Mouse (Mus musculus) left cerebral cortex, adult 9 months (tissue): ENCODE results near the gene Spsb3.
A peak's percentile ranks its signal among the peaks of the same experiment; 100 is the strongest.

Experiments used
- DNase-seq, 2 experiments: peaks; one replicate each; pipeline ENCODE4 v3.0.0; 2022; ENCODE audit warnings: low spot score in 2 of 2

Gene Spsb3

DNA sequence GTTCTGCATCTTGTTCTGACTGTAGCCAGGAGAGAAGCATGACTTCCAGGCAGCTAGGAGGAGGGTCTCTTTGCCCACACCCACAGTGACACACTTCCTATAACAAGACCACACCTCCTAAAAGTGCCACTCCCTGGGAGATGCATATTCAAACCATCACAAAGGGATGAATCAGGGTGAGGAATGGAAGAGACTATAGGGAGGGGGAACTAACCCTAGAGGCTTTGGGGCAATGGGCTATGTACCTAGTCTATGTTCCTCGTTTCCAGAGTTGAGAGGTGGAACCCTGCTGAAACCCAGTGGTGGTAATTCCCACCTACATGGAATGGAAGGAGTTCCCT is 12.1 kb upstream of the Spsb3 start:
- no peak for DNase-seq

DNA sequence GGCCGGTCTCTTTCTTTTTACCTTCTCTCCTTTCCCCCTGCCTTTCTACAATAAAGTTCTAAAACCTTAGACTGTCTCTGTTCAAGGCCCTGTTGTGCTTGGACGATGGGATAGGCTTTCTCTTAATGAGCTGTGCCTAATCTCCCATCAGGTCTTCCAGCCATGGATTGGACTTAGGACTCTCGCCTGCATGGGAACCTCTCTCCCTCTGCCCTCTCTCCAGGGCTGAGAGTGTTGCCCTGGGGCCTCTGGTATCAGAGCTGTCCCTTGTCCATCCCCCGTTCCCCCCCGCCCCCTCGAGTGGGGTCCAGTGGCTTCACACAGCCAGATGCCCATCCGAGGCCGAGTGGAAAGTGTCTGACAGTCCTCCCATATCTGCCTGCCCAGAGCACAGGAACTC is 11.5 kb upstream of the Spsb3 start:
- DNase-seq, result no peak

DNA sequence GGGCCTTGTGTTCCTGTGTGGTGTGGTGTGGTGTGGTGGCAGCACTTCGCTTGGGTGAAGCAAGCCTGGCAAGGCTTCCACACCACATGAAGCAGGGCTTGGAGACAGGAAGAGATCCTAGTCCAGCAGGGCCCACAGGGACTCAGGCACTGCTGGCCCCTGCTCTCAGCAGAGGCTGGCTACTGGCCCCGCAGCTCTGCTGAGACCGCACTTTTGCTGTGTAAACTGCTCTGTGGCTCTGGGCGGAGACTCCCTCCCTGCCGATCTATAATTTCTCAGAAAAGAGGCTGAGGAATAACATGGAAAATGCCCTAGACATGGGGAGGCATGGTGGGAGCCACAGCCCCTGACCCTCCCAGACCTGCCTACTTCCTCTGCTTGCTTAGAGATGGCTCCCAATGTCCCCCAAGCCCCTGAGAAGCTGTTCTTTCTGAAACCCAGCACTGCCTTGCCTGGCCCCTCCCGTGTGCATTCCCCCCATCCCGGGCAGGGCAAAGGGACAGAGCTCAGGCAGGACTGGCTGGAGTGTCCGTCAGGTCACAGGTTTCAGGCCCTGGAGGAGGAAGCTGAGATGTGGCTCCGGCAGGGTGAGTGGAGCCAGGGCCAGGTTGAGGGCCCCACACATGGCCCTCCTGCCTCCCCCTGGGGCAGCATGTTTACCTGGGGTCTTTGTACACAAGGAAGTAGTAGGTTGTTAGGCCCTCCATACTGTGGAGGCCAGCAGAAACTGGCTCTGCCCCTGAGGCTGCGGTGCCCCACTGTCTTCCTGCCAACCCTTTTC is 8.9 kb upstream of the Spsb3 start:
- DNase-seq, result no peak

DNA sequence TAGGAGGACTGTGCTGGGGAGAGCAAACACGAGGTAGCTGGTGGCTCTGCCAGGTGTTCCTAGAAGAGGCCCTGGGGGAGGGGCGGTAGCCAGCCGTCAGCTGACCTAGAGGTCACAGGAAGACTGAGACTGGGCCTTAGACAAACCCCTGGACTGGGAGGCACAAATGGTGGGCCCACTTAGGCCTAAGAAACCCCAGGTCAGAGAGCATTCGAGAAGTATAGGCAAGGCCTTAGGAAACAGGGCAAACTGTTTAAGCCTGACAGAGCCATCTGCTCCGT is 8.4 kb upstream of the Spsb3 start:
- DNase-seq, result no peak

DNA sequence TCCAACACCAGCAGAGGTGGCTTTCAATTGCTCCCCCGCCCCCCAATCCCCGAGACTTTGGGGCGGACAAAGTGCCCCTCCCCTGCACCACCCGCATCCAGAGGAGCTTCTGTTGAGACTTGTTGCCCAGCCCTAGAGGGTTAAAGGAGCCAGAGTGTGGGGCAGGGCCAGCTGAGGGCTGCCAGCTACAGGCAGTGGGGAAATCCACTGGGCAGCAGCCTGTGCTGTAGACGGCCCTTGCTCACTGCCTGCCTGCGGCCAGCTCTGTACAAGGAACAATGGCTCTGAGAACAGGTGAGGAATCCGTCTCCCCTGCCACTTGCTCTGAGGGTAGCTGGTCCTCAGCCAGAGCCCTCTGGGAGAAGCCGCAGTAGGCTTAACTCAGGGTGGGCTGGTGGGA is 7.9 kb upstream of the Spsb3 start:
- no peak for DNase-seq

DNA sequence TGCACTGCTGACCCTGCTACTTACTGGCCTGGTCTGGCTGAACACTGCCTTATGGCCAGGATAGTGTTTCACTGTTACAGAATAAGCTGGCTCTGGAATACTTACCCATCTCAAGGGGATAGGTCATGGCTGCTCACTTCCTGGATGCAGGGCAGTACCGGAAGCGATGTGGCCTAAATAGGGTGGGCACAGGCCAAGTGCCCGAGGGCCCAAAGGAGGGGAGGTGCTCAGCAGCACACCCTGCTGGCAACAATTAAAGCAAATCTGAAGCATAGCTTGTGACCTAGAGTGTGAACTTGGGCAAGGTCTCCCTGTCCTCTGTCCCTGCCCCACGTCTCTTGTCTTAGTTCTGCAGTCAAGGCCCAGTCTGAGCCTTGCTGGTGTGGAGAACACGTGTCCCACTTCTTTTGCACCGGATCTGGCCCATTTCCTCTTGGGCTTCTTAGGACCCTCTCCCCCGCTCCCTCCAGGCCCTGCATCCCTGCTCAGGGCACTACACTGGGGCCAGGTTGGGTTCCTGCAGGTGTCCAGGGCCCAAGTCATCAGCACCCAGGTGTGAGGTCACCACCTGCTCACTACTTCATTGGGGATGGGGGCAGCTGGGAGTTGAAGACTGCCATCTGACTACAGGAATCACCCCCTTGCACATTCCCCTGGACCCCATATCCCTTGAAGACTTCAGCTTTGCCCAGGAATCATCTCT is 4.6 kb upstream of the Spsb3 start:
- no peak for DNase-seq

DNA sequence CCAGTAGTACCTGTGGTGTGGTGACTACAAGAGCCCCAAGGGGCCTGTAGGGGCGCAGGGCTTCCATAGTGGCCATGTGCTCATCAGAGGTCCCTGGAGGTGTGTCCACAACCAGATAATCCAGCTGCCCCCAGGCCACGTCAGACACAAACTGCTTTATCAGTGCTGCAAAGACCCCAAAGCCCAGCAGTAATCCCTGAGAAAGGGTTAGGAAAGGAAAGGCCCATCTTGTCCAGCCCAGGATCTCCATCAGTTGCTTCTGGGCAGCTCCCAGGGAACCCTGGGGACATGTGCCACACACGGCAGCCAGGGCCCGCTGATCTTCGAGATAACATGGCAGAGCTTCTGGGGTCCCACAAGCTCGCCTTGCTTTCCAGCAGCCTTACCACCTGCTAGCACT is 2.1 kb upstream of the Spsb3 start:
- DNase-seq, result no peak

DNA sequence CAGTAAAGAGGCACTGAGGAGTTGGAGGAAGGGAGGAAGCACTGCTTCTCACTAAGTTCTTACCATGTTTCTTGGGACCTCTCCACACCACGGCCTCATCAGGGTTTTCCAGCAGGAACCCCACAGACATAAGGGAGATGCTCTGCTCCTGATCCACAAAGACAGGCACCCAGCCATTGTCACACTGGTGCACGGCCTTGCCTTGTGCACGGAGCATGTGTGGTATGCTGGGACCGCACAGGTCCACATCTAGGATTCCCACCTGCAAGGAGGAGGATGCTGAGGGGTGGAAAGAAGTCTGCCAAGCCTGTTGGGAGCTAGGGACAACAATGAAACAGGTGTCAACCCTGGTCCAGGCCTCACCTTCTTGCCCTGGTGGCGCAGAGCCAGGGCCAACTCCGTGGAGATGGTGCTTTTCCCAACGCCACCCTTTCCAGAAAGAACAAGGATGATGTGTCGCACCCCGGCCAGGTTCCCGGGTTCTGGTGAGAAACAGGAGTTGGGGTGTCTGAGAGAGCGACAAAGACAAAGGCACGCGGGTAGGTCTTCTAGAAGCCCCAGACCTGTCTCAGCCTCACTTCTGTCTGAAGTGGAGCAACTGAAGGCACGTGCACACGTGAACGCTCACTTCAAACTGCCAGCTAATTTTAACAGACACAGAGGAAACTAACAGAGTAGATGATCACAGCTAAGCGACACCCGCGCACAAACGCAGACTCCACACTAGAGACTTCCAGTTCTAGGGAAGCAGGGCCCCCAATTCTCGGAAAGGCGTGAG is 898 bp upstream of the Spsb3 start:
- DNase-seq, result no peak

DNA sequence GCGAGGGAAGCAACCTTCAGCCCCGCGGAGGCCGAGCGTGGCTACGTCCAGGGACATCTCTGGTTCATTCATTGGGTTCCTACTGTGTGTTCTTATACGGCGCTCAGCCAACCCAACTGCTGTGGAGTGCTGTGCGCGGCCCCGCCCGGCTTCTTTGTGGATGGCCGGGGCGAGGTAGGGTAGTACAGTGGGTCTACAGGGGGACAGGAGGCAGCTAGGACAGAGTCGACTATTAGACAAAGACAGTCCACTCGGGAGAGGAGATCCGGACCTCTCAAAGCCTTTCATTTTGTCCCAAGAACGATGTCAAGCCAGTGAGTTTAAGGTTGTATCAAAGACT is 459 bp downstream of the Spsb3 start:
- DNase-seq, result no peak

DNA sequence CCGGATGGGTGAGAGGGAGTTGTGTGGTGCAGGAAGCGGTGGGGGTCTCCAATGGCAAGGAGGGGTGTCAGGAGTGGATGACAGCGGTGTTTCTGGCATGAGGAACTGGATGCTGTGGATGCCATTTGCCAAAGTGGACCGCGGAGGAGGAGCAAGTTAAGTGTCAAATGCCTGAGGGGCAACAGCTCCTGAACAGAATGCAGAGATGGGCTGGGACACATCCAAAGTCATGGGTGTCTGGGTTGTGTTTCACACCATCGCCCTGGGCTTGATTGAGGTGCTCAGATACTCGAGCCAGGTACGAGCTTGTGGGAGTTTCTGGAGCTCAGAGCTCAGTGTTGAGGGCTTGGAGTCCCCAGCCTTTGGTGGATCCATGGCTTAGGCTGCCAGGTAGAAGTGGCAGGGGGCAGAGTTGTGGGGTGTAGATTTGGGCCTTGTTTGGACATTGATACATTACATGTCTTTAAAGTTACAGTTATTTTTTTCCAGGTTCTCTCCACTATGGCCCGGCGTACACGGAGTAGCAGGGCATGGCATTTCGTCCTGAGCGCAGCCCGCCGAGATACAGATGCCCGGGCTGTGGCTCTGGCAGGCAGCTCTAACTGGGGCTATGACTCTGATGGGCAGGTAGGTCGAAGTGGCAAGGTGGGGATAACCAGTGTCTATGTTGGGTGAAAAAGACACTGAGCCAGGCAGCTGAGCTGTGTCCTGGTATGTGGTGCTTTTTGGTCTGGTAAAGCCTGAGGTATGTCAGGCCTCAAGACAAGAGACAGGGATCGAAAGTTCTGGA is 1.0 kb downstream of the Spsb3 start:
- DNase-seq, result no peak

DNA sequence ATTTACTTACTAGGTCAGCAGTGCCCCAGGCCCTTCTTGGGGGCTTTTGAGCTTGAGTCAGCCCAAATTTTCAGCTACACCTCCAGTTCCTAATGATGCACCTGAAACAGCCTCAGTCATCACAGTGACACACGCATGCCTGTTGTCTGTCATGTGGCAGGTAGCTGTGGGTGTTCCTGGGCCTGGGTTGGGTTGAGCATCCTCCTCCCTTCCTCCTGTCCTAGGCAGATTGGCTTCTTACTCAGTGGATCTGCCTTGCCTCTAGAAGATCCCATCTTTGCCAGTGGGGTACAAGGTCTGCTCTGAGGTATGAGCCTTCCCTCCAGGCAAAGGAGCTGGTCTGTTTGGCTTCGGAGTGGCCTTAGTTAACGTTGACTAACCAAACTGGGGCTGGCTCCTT is 2.4 kb downstream of the Spsb3 start:
- no peak for DNase-seq

DNA sequence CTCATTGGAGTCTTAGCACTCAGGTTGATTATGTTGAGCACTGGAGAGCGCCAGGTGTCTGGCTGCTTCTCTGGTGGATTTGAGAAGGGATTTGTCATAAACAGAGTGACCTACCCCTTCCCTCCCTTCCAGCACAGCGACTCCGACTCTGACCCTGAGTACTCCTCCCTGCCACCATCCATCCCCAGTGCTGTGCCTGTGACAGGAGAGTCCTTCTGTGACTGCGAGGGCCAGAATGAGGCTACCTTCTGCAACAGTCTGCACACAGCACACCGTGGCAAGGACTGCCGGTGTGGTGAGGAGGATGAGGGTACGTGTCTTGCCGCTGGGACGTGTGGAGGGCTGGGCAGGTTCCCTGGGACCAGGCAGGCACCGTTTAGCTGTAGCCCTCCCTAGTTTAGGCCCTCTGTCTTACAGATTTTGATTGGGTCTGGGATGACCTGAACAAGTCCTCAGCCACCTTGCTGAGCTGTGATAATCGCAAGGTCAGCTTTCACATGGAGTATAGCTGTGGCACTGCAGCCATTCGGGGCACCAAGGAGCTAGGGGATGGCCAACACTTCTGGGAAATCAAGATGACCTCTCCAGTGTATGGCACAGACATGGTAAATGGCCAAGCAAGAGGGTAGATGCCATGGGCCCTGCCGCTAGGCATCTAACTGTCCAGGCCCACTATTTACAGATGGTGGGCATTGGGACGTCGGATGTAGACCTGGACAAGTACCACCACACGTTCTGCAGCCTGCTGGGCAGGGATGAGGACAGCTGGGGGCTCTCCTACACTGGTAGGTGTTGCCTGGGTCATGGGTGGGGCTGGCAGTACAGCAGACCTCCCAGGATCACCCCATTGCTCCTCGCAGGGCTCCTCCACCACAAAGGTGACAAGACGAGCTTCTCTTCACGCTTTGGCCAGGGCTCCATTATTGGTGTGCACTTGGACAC is 4.0 kb downstream of the Spsb3 start:
- DNase-seq, result no peak

DNA sequence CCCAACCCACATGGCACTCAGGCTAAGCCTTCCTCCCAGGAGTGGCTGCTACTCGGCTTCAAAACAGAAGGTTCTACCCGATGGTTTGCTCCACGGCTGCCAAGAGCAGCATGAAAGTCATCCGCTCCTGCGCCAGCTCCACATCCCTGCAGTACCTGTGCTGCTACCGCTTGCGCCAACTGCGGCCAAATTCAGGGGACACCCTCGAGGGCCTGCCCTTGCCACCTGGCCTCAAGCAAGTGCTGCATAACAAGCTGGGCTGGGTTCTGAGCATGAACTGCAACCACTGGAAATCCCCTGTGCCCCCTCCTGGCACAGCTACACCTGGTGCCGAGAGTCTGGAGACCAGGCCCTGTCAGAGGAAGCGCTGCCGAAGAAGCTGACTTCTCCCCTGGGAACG is 4.9 kb downstream of the Spsb3 start:
- DNase-seq, result no peak

DNA sequence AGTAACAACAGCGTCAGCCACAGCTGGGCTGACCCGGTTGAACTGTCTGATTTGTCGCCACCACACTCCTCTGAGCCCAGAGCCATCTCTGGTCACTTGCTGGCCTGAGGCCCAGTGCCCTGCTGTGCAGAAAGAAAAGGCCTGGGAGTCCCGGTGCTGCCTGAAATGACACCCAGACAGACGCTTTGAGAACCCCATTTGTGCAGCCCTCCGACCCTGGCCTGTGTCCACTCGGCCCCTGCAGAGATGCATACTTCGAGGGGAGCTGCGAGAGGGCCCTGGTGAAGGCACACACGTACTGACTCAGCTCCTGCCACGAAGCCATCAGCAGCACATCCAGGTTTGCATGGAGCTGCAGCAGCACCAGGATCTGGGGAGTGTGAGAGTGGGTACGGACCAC is 6.3 kb downstream of the Spsb3 start:
- no peak for DNase-seq

DNA sequence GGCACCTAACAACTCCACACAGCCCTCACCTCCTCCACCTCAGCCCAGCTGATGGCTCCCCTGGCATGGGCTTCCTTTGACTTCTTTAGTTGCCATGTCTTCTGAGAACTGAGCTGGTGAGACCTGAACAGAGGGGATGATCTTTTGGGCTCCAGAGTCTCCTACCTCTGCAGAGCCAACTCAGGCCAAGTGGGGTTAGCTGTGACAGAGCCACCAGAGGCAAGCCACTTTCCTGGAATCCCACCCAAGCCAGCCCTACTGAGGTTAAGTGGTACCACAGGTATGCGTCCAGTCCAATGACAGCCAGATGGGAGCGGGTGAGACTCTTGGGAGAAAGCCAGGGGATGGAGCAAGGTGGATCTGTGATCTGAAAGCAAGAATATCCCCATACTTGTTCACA is 6.8 kb downstream of the Spsb3 start:
- DNase-seq, result no peak

DNA sequence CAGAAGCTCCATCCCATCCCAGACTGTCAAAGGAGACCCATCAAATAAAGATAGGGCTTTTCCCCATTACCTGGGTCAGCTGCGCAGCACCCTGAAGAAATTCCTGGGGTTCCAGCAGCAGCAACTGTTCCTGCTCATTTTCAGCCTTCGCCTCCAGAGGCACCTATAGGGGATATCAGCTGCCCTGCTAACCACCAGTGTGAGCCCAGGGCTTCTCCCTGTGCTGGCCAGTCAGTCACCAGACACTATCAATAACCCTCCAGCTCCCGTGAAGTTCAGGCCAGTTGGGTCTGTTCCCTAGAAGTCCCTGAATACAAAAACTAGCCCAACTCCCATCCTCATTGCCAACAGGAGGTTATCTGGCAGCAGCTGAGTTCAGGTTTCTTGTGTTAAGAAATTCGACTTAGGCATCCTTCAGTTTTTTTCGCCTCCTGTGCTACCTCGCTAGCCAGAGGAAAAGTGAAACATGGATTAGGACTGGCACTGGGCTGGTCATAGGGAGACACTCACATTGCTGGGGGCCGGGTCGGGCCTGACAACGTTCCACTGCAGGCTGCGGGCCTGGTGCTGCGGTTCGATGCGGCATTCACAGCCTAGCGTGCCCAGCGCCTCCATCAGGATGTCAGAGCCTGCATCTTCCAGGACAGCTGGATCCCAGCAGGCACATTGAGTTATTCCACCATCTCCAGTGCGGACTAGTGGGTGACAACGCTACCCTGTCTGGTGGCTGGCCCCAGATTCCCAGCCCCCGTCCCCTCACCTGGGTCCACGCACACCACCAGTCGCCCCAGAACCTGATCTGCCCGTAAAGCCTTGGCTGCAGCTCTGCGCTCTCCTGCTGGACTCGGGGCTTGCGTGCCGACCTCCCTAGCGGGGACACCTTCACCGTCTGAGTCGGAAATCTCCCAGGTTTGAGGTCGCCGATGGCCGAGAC is 7.9 kb downstream of the Spsb3 start:
- no peak for DNase-seq

DNA sequence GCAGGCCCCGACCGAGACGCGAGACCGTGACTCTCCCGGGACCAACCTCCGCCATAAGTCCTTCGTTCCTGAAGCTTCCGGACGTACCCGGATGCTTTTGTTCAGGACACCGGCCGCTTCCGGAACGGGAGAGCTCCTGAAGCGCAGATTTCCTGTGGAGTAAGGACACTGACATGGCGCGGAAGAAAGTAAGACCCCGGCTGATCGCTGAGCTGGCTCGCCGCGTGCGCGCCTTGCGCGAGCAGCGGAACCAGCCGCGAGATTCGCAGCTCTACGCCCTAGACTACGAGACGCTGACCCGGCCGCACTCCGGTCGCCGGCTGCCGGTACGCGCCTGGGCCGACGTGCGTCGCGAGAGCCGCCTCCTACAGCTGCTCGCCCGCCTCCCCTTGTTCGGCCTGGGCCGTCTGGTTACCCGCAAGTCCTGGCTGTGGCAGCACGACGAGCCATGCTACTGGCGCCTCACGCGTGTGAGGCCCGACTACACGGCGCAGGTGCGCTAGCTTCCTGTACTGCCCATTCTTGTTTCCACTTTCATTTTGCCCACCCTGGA is 8.6 kb downstream of the Spsb3 start, which contains the start of the genes Eme2 and Mrps34:
Eme2 (minus strand) TSS at position 93 of the 553 bp plus-strand sequence.
Mrps34 (plus strand) TSS at position 122 of the 553 bp plus-strand sequence.
- DNase-seq, result peak in 1 of 2 experiments; percentile 85

DNA sequence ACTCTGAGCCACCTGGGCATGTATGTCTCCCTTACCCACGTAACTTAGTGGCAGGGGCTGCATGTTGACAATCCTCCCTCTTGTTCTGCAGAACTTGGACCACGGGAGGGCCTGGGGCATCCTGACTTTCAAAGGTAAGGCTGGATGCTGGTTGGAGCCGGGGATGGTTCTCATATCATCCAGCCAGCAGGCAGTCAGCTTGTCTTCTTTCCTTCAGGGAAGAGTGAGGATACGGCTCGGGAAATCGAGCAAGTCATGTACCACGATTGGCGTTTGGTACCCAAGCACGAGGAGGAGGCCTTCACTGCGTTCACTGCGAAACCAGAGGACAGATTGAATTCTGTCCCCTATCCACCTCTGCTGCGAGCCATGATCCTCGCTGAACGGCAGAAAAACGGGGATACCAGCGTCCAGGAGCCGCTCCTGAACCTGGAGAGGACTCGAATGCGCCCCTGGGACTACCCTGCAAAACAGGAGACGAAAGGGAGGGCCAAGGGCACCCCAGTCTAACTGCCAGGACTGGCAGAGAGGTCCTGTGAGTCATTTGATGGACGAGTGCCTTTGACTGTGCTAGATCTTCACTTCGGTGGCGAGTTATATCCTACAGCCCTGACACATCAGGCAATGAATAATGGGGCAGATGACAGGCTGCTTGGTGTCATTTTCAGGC is 9.3 kb downstream of the Spsb3 start:
- DNase-seq, result no peak
